Comparison of ENCODE assay signal across 15 mouse cellular contexts in genomic region chr10:117790421-117791170, GRCm38 (mm10). TPM values are rescaled to one million over a fixed set of nuclear protein-coding genes. Genes with fewer than 3 reads are reported as not detected.
DNase-seq lines count a peak whose midpoint lies in the region; ATAC-seq lines count a peak whose summit lies in the region.
"Had no signal": no experiment of that assay in that cellular context is flagged by ENCODE, and none has a peak within 500 bp of the region (broad histone marks: within the 10 kb centered on the region; RNA-seq: fewer than 3 reads in every experiment).

No protein-coding gene starts in this region.

- no peak for DNase-seq in heart, postnatal 4 days
- DNase-seq in embryonic facial prominence, embryonic 14.5 days (ENCODE audit: low spot score), result no peak
- no peak for DNase-seq in right cerebral cortex, postnatal 4 days
- no peak for DNase-seq in left cerebral cortex, adult 8-10 months (ENCODE audit: low spot score in 2 of 2)
- DNase-seq: adrenal gland, postnatal 10 days; cerebellum, postnatal 25 days; heart, postnatal 36 days; kidney, postnatal 36 days; lung, adult 2 months; retina, postnatal 1 day; spleen, adult 18-20 months had no signal

- no peak overlapping the region for H3K27ac ChIP-seq in heart, embryonic 14.5 days (replicated peaks in 1 of 2; ENCODE audit: control insufficient read depth in 1 of 2, insufficient read depth in 1 of 2, low read depth in 2 of 2, low read length in 2 of 2)
- H3K27ac ChIP-seq in neural tube, embryonic 12.5 days, result no peak overlapping the region
- H3K27ac ChIP-seq in neural tube, embryonic 15.5 days (replicated peaks), result no peak overlapping the region
- no peak overlapping the region for H3K27ac ChIP-seq in embryonic facial prominence, embryonic 14.5 days (replicated peaks; ENCODE audit: low read depth, low read length)
- H3K27ac ChIP-seq in liver, embryonic 16.5 days (ENCODE audit: low read length), result no peak overlapping the region

- no peaks in the 10 kb centered on the region for H3K27me3 ChIP-seq in heart, embryonic 14.5 days (ENCODE audit: control insufficient read depth, insufficient read depth, low read length)
- H3K27me3 ChIP-seq in neural tube, embryonic 12.5 days (replicated peaks), result no peaks in the 10 kb centered on the region
- H3K27me3 ChIP-seq in neural tube, embryonic 15.5 days (replicated peaks), result no peaks in the 10 kb centered on the region
- H3K27me3 ChIP-seq in embryonic facial prominence, embryonic 14.5 days (replicated peaks; ENCODE audit: control insufficient read depth, insufficient read depth, low read length), result no peaks in the 10 kb centered on the region
- no peaks in the 10 kb centered on the region for H3K27me3 ChIP-seq in liver, embryonic 16.5 days (ENCODE audit: control insufficient read depth, insufficient read depth, low read depth, low read length)

- ATAC-seq in heart, embryonic 14.5 days (ENCODE audit: insufficient number of reproducible peaks, insufficient read depth, low FRiP score, low read depth), result no peak
- no peak for ATAC-seq in neural tube, embryonic 12.5 days (ENCODE audit: low FRiP score, low read depth)
- ATAC-seq in neural tube, embryonic 15.5 days (ENCODE audit: low FRiP score), result no peak
- ATAC-seq in embryonic facial prominence, embryonic 14.5 days (ENCODE audit: low read depth), result no peak
- no peak for ATAC-seq in liver, embryonic 16.5 days (ENCODE audit: low read depth)

- H3K9ac ChIP-seq in heart, embryonic 14.5 days (ENCODE audit: low read length), result peak overlapping the region; percentile 87
- H3K9ac ChIP-seq in neural tube, embryonic 12.5 days, result no peak overlapping the region
- H3K9ac ChIP-seq in neural tube, embryonic 15.5 days (replicated peaks), result no peak overlapping the region
- H3K9ac ChIP-seq in embryonic facial prominence, embryonic 14.5 days (ENCODE audit: low read depth, low read length), result peak overlapping the region; percentile 37; the same call in 1 of the 2 replicates
- no peak overlapping the region for H3K9ac ChIP-seq in liver, embryonic 16.5 days (ENCODE audit: low read depth, low read length)

- peaks cover 3 to 14% of the 10 kb centered on the region in 2 experiments for H3K4me1 ChIP-seq in heart, embryonic 14.5 days (ENCODE audit: control insufficient read depth in 2 of 2, insufficient read depth in 2 of 2, low read length in 2 of 2)
- peaks cover 10% of the 10 kb centered on the region for H3K4me1 ChIP-seq in neural tube, embryonic 12.5 days
- peaks cover 21% of the 10 kb centered on the region for H3K4me1 ChIP-seq in neural tube, embryonic 15.5 days
- H3K4me1 ChIP-seq in embryonic facial prominence, embryonic 14.5 days (ENCODE audit: control insufficient read depth, insufficient read depth, low read length), result peaks cover 13% of the 10 kb centered on the region; the same call in 1 of the 2 replicates
- peaks cover 16% of the 10 kb centered on the region for H3K4me1 ChIP-seq in liver, embryonic 16.5 days (ENCODE audit: control insufficient read depth, low read depth, low read length)

- peaks cover 32% of the 10 kb centered on the region for H3K36me3 ChIP-seq in heart, embryonic 14.5 days (ENCODE audit: control insufficient read depth, insufficient read depth, low read length)
- peaks cover 21% of the 10 kb centered on the region for H3K36me3 ChIP-seq in neural tube, embryonic 12.5 days
- peaks cover 19% of the 10 kb centered on the region for H3K36me3 ChIP-seq in neural tube, embryonic 15.5 days
- peaks cover 25% of the 10 kb centered on the region for H3K36me3 ChIP-seq in embryonic facial prominence, embryonic 14.5 days (ENCODE audit: control insufficient read depth, insufficient read depth, low read length)
- H3K36me3 ChIP-seq in liver, embryonic 16.5 days (ENCODE audit: control insufficient read depth, insufficient read depth), result peaks cover 14% of the 10 kb centered on the region

- 92% methylated on average over 17 of the region's 17 CpGs for WGBS in heart, embryonic 14.5 days
- 96% methylated on average over 17 of the region's 17 CpGs for WGBS in neural tube, embryonic 12.5 days
- WGBS in neural tube, embryonic 15.5 days, result 95% methylated on average over 17 of the region's 17 CpGs
- 92% methylated on average over 17 of the region's 17 CpGs for WGBS in embryonic facial prominence, embryonic 14.5 days
- 85% methylated on average over 17 of the region's 17 CpGs for WGBS in liver, embryonic 16.5 days (ENCODE audit: insufficient replicate concordance)

- no peak overlapping the region for H3K4me3 ChIP-seq in heart, embryonic 14.5 days (ENCODE audit: control insufficient read depth in 1 of 2, insufficient read depth in 1 of 2, low read depth in 1 of 2, low read length in 2 of 2)
- no peak overlapping the region for H3K4me3 ChIP-seq in neural tube, embryonic 12.5 days
- no peak overlapping the region for H3K4me3 ChIP-seq in neural tube, embryonic 15.5 days (replicated peaks)
- H3K4me3 ChIP-seq in embryonic facial prominence, embryonic 14.5 days (ENCODE audit: low read depth, low read length), result peak overlapping the region; percentile 84
- H3K4me3 ChIP-seq in liver, embryonic 16.5 days (ENCODE audit: low read depth, low read length), result no peak overlapping the region

- H3K9me3 ChIP-seq in heart, embryonic 14.5 days (ENCODE audit: control insufficient read depth, low read length), result no peaks in the 10 kb centered on the region
- H3K9me3 ChIP-seq in neural tube, embryonic 12.5 days, result no peaks in the 10 kb centered on the region
- H3K9me3 ChIP-seq in neural tube, embryonic 15.5 days (replicated peaks), result no peaks in the 10 kb centered on the region
- no peaks in the 10 kb centered on the region for H3K9me3 ChIP-seq in embryonic facial prominence, embryonic 14.5 days (ENCODE audit: control insufficient read depth, low read length)
- H3K9me3 ChIP-seq in liver, embryonic 16.5 days (replicated peaks; ENCODE audit: control insufficient read depth, low read length), result no peaks in the 10 kb centered on the region

- no peak overlapping the region for H3K4me2 ChIP-seq in heart, embryonic 14.5 days (ENCODE audit: low read length)
- 0 out of 2 replicates have a peak overlapping the region, but pooled peaks have one; percentile 73 for H3K4me2 ChIP-seq in neural tube, embryonic 12.5 days (replicated peaks)
- H3K4me2 ChIP-seq in neural tube, embryonic 15.5 days, result no peak overlapping the region
- no peak overlapping the region; the same call in 1 of the 2 replicates for H3K4me2 ChIP-seq in embryonic facial prominence, embryonic 14.5 days (ENCODE audit: low read depth, low read length)
- peak overlapping the region; percentile 81; the same call in 1 of the 2 replicates for H3K4me2 ChIP-seq in liver, embryonic 16.5 days (ENCODE audit: low read depth, low read length)

RNA-seq across cellular contexts. Expression of gene Nup107, which starts 1.9 kb away (rescaled TPM):
- polyA plus RNA-seq in heart, embryonic 14.5 days (2014; fragmentation: Nextera tagmentation; extraction: Ambion mirVana), result 41.0 and 42.5 TPM in 2 replicates
- 10 to 100 TPM; 23.6 to 26.3 TPM for total RNA-seq in heart, postnatal 4 days (2021)
- polyA plus RNA-seq in neural tube, embryonic 12.5 days (2016; fragmentation: Nextera tagmentation; extraction: Ambion mirVana), result 63.2 and 67.1 TPM in 2 replicates
- 28.2 and 34.6 TPM in 2 replicates for polyA plus RNA-seq in neural tube, embryonic 15.5 days (2015; fragmentation: Nextera tagmentation; extraction: Ambion mirVana)
- polyA plus RNA-seq in embryonic facial prominence, embryonic 14.5 days (2014; fragmentation: Nextera tagmentation; extraction: Ambion mirVana), result 50.6 and 59.6 TPM in 2 replicates
- 30.0 and 30.3 TPM in 2 replicates for polyA plus RNA-seq in liver, embryonic 16.5 days (2015; fragmentation: Nextera tagmentation; extraction: Ambion mirVana)
- 10 to 100 TPM; 16.2 to 20.4 (median 17.3) TPM for total RNA-seq in left cerebral cortex, adult 8-10 months (2022)

RNA-seq across cellular contexts. Expression of gene Slc35e3, which starts 44.4 kb away (rescaled TPM):
- polyA plus RNA-seq in heart, embryonic 14.5 days (2014; fragmentation: Nextera tagmentation; extraction: Ambion mirVana), result 5.9 and 7.7 TPM in 2 replicates
- 1 to 10 TPM; 7.3 to 8.8 TPM for total RNA-seq in heart, postnatal 4 days (2021)
- 34.5 and 36.6 TPM in 2 replicates for polyA plus RNA-seq in neural tube, embryonic 12.5 days (2016; fragmentation: Nextera tagmentation; extraction: Ambion mirVana)
- polyA plus RNA-seq in neural tube, embryonic 15.5 days (2015; fragmentation: Nextera tagmentation; extraction: Ambion mirVana), result 26.4 and 26.9 TPM in 2 replicates
- 15.5 and 19.4 TPM in 2 replicates for polyA plus RNA-seq in embryonic facial prominence, embryonic 14.5 days (2014; fragmentation: Nextera tagmentation; extraction: Ambion mirVana)
- polyA plus RNA-seq in liver, embryonic 16.5 days (2015; fragmentation: Nextera tagmentation; extraction: Ambion mirVana), result 2.3 and 2.5 TPM in 2 replicates
- 10 to 100 TPM; 29.2 to 31.7 (median 30.3) TPM for total RNA-seq in left cerebral cortex, adult 8-10 months (2022)

RNA-seq across cellular contexts. Expression of gene Rap1b, which starts 55.2 kb away (rescaled TPM):
- 133 and 143 TPM in 2 replicates for polyA plus RNA-seq in heart, embryonic 14.5 days (2014; fragmentation: Nextera tagmentation; extraction: Ambion mirVana)
- 100 to 1,000 TPM; 101 to 103 TPM for total RNA-seq in heart, postnatal 4 days (2021)
- polyA plus RNA-seq in neural tube, embryonic 12.5 days (2016; fragmentation: Nextera tagmentation; extraction: Ambion mirVana), result 144 and 156 TPM in 2 replicates
- polyA plus RNA-seq in neural tube, embryonic 15.5 days (2015; fragmentation: Nextera tagmentation; extraction: Ambion mirVana), result 165 and 174 TPM in 2 replicates
- polyA plus RNA-seq in embryonic facial prominence, embryonic 14.5 days (2014; fragmentation: Nextera tagmentation; extraction: Ambion mirVana), result 202 and 204 TPM in 2 replicates
- 87.0 and 91.8 TPM in 2 replicates for polyA plus RNA-seq in liver, embryonic 16.5 days (2015; fragmentation: Nextera tagmentation; extraction: Ambion mirVana)
- 10 to 100 TPM; 52.8 to 55.2 (median 53.2) TPM for total RNA-seq in left cerebral cortex, adult 8-10 months (2022)

Comparison
In these comparisons a context has a peak if more than half of its experiments do, and no peak if none do; other contexts are left out.
1. H3K4me2 ChIP-seq: peak in neural tube, embryonic 12.5 days (single experiment) and liver, embryonic 16.5 days (single experiment); none in heart, embryonic 14.5 days (single experiment), neural tube, embryonic 15.5 days (single experiment) and embryonic facial prominence, embryonic 14.5 days (single experiment).
2. H3K9ac ChIP-seq: peak in heart, embryonic 14.5 days (single experiment) and embryonic facial prominence, embryonic 14.5 days (single experiment); none in neural tube, embryonic 12.5 days (single experiment), neural tube, embryonic 15.5 days (single experiment) and liver, embryonic 16.5 days (single experiment).